Mouse (Mus musculus): ENCODE results near the gene St13. TPM values are rescaled to one million over a fixed set of nuclear protein-coding genes. Genes with fewer than 3 reads are reported as not detected.

St13 gene
- polyA plus RNA-seq, 1 experiment from 2014 or later = 191 TPM

Other genes with a start within 250 kb of the St13 start
- gene Mrtfa, start 209.3 kb downstream of the St13 start, polyA plus RNA-seq (2015; fragmentation: Nextera tagmentation; extraction: Ambion mirVana) = 22.9 and 28.6 TPM in 2 replicates
- gene Mchr1, start 164.6 kb downstream of the St13 start, polyA plus RNA-seq (2015; fragmentation: Nextera tagmentation; extraction: Ambion mirVana) = 1.6 and 2.1 TPM in 2 replicates
- 138 and 139 TPM in 2 replicates for gene Slc25a17, start 39.3 kb downstream of the St13 start, polyA plus RNA-seq (2015; fragmentation: Nextera tagmentation; extraction: Ambion mirVana)
- 8.6 and 10.1 TPM in 2 replicates for gene Xpnpep3, start 61 bp upstream of the St13 start, polyA plus RNA-seq (2015; fragmentation: Nextera tagmentation; extraction: Ambion mirVana)
- 1.4 TPM in 2 replicates for gene Dnajb7, start 8.2 kb upstream of the St13 start, polyA plus RNA-seq (2015; fragmentation: Nextera tagmentation; extraction: Ambion mirVana)
- gene Rbx1, start 66.2 kb upstream of the St13 start, polyA plus RNA-seq (2015; fragmentation: Nextera tagmentation; extraction: Ambion mirVana) = 482 and 500 TPM in 2 replicates
- 20.4 and 20.6 TPM in 2 replicates for gene Ep300, start 185.3 kb upstream of the St13 start, polyA plus RNA-seq (2015; fragmentation: Nextera tagmentation; extraction: Ambion mirVana)

Measured in hindbrain, embryonic 13.5 days (tissue).